Mouse (Mus musculus): ENCODE data around the gene Celf6.

Celf6 gene

GRCm38 (mm10) chr9:59588710-59589671 lies 11.3 kb downstream of the Celf6 start:
- DNase-seq: no peak

- DNase-seq: no peak
These were observed 12.2 kb downstream of the Celf6 start for GRCm38 (mm10) chr9:59589703-59590439.

- DNase-seq: no peak
These were observed 23.9 kb downstream of the Celf6 start for GRCm38 (mm10) chr9:59601661-59602060.

DNA sequence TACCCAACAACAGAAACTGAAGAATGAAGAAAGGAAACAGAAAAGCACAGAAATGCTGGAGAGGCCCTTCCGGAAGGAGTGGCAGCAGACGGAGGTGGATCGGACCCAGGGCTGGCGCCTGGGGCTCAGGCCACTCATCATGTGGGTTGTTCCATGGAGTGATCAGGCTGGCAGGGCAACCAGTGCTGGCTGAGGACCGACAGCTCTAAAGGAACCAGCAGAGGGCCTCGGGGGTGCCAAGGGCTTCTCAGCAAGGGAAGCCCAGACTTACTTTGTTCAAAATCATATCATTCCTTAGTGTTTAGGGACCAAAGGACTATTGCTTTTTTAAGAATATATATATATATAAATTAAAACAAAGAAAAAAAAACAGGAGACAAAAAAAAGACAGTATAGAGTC lies 28.2 kb downstream of the Celf6 start:
- no peak for DNase-seq

- no peak for DNase-seq
These were observed 33.2 kb downstream of the Celf6 start for GRCm38 (mm10) chr9:59610950-59611349.

GRCm38 (mm10) chr9:59615797-59616196 lies 38.1 kb downstream of the Celf6 start:
- DNase-seq: no peak

DNA sequence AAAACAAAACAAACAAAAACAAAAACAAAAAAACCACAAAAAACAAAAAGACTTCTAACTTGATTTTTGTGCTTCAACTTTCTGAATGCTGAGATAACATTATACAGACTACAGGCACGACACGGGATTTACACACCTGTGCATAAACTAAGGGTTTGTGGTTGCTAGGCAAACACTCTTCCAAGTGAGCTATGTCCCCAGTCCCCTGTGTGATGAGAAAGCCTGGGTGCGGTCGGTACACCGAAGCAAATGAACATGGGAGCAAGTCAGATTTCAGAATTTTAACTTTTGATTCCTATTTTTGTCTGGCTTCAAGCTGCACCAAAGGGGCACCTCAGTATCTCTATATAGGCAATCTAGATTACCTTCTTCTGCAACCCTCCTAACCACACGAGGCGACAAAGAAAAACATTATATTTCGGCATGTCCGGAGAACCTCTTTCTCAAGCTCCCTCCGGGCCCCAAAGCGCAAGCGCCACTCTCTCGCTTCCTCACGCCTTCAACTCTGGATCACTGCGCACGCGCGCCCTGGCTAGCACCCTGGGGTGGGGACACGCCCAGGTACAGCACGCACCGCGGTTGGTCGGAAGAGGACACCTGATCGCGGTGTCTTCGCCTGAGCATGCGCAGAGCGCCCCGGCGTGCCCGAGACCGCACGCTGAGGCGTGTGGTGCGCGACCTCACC lies 39.0 kb downstream of the Celf6 start, which contains the start of gene Parp6:
TSS of gene Parp6 (plus strand) at position 663 of the 685 bp plus-strand sequence.
- DNase-seq: peak; percentile 99

GRCm38 (mm10) chr9:59617307-59617973 lies 39.7 kb downstream of the Celf6 start:
- no peak for DNase-seq

DNA sequence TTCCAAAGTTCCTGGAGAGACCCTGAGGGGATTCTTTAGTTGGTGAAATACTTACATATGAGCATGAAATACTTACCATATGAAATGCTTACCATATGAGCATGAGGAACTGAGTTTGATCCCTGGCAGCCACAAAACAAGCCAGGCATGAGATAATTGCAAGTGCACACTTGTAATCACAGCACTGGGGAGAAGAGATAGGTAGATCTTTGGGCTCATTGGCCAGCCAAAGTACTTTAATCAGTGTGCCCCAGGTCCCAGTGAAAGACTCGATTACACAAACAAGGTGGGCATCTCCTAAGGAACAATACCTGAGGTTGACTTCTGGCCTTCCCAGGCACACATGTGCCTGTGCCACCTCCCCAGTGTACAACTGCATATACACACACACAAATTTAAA lies 60.7 kb downstream of the Celf6 start:
- DNase-seq: no peak

DNA sequence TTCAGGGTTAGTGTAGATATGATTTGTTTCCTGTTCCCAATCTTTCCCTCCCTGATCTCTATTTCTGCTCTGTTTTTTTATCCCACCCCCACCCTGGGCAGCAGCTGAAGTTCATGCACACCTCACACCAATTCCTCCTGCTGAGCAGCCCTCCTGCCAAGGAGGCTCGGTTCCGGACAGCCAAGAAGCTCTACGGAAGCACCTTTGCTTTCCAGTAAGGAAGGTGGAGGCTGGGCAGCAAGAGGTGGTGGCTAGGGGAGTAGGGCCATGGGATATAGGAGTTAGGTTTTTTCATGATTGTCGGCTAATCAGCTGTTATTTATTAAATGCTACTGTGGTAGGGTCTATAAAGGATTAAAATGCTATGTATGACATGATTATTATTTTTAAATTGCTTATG lies 62.2 kb downstream of the Celf6 start:
- no peak for DNase-seq

DNA sequence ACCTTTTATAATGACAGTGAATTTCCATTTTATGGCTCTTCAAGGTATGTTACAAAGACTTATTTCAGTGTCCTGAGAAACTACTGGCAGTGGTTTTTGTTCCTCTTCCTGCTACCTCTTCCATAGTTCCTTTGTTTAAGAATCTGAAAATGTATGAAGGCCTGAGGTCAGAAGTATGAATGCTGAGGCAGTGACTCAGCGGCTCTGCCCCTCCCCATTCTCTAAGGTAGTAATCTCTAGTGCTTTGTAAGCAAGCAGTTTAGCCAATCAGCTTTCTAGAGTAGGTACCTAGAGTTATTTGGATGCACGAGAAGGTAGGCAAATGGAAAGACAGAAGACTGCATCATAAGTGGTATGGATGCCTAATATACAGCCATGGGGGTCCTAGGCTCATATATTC lies 63.6 kb downstream of the Celf6 start:
- no peak for DNase-seq

GRCm38 (mm10) chr9:59649911-59650310 lies 72.2 kb downstream of the Celf6 start:
- no peak for DNase-seq

DNA sequence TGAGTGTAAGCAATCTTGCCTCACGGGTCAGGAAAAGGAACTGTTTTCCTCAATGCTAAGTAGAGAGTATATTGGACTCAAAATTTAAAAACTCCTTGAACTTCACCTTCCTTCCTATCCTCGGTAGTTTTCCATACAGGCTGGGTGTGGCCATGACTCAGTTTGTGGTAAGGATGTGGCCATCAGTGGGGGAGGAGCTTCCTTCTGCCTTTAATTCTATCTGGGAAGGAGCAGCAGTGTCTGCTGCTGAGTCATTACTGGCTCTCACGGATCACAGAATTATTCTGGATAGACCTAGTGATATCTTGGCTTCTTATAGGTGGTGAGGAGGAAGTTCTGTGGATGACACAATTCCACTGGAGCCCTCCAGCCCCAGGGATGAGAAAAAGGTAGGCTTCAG lies 75.7 kb downstream of the Celf6 start:
- DNase-seq: no peak

- no peak for DNase-seq
These were observed 76.8 kb downstream of the Celf6 start for GRCm38 (mm10) chr9:59654450-59654983.

DNA sequence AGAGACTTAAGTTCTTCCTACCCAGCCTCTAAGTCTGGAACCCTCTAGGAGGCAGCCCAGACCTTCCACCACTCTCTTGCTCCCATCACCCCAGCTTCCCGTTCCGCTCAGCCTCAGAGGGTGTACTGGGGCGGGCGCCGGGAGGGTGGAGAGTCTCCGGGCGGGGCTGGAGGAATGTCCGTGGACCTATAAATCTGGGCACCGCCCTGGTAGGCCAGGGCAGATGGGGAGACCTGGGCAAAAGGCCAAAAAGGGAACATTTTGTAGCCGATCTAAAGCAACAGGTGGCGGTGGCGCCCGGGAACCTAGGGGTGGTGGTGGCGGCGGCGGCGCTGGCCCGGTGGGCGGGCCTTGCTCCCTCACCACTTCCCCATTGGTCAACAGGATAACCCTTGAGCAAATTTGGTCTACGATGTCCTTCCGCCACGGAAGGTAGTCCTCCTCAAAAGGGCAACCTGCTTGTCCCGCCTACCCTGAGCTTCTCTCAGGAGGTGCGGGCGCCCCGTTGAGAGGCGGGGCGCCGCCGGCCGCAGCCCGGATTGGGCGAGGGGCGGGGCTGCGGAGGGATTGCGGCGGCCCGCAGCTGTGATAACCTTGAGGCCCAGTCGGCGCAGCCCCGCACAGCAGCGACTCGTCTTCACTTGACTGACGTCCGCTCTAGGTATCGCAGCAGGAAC lies 78.4 kb downstream of the Celf6 start, which contains the start of gene Pkm:
TSS of gene Pkm (plus strand) at position 411 of the 677 bp plus-strand sequence.
- peak; percentile 97 for DNase-seq
